Mouse (Mus musculus) MEL (cell line): ENCODE results near the gene Cfd. TPM values are rescaled to one million over a fixed set of nuclear protein-coding genes. Genes with fewer than 3 reads are reported as not detected.

ENCODE experiments used
- DNase-seq: peaks from one replicate; pipeline ENCODE4 v3.0.0; 2011; ENCODE audit warnings: low read depth, low spot score
- H3K27ac ChIP-seq: 2 replicates; pipeline ENCODE4 v1.5.1; 2012; ENCODE audit warnings: low read depth, mild to moderate bottlenecking, control low read depth, low read length, moderate library complexity; ENCODE audit not compliant: control insufficient read depth
- H3K27me3 ChIP-seq, 2 experiments: fragments of 150-350 bp in 1 of 2; sonication (generic) in 1 of 2; 2 replicates each; pipeline ENCODE4 v1.6.1; 2012; ENCODE audit warnings: low read length in 2 of 2, mild to moderate bottlenecking in 2 of 2, improper control_type of control experiment in 1 of 2, moderate library complexity in 1 of 2; ENCODE audit not compliant: insufficient read depth in 2 of 2, control insufficient read depth in 1 of 2
- H3K36me3 ChIP-seq, 2 experiments: 2 replicates each; pipeline ENCODE4 v1.6.1; 2012 to 2014; ENCODE audit warnings: low read length in 2 of 2, improper control_type of control experiment in 1 of 2, inconsistent platforms in 1 of 2, mild to moderate bottlenecking in 1 of 2; ENCODE audit not compliant: insufficient read depth in 2 of 2, control insufficient read depth in 1 of 2
- H3K4me1 ChIP-seq, 2 experiments: fragments of 150-350 bp in 1 of 2; sonication (generic) in 1 of 2; 2 replicates each; pipeline ENCODE4 v1.6.1; 2012; ENCODE audit warnings: low read length in 2 of 2, improper control_type of control experiment in 1 of 2, mild to moderate bottlenecking in 1 of 2; ENCODE audit not compliant: insufficient read depth in 2 of 2, control insufficient read depth in 1 of 2
- H3K4me3 ChIP-seq, 2 experiments: fragments of 150-350 bp in 1 of 2; sonication (generic) in 1 of 2; 2 replicates each; pipeline ENCODE4 v1.5.1; 2012; ENCODE audit warnings: low read depth in 2 of 2, low read length in 2 of 2, mild to moderate bottlenecking in 2 of 2, moderate library complexity in 2 of 2, control low read depth in 1 of 2, improper control_type of control experiment in 1 of 2; ENCODE audit not compliant: control insufficient read depth in 1 of 2, insufficient read depth in 1 of 2
- H3K79me2 ChIP-seq: 2 replicates; pipeline ENCODE4 v1.6.1; 2012; ENCODE audit warnings: mild to moderate bottlenecking, low read length, moderate library complexity; ENCODE audit not compliant: control insufficient read depth, poor library complexity, insufficient read depth
- H3K9ac ChIP-seq: 2 replicates; pipeline ENCODE4 v1.6.1; 2012; ENCODE audit warnings: low read depth, mild to moderate bottlenecking, control low read depth, low read length, moderate library complexity; ENCODE audit not compliant: control insufficient read depth, poor library complexity, severe bottlenecking
- H3K9me3 ChIP-seq: fragments of 150-350 bp; sonication (generic); replicated peaks from 2 replicates; pipeline ENCODE4 v1.6.1; 2012; ENCODE audit warnings: mild to moderate bottlenecking, low read length, improper control_type of control experiment, moderate library complexity; ENCODE audit not compliant: insufficient read depth
- BHLHE40 ChIP-seq: IDR thresholded peaks from 2 replicates; pipeline ENCODE4 v1.6.1; 2012; ENCODE audit warnings: low read depth, mild to moderate bottlenecking, inconsistent platforms, low read length, improper control_type of control experiment, borderline replicate concordance
- CHD1 ChIP-seq: IDR thresholded peaks from 2 replicates; pipeline ENCODE4 v1.6.1; 2012; ENCODE audit warnings: low read depth, mild to moderate bottlenecking, inconsistent platforms, low read length, improper control_type of control experiment
- CTCF ChIP-seq, 3 experiments: IDR thresholded peaks in 2 of 3; conservative IDR thresholded peaks in 1 of 3; 2 replicates each; pipeline ENCODE4 v1.5.1; 2011 to 2012; ENCODE audit warnings: low read length in 3 of 3, low read depth in 2 of 3, mild to moderate bottlenecking in 2 of 3, improper control_type of control experiment in 1 of 3, inconsistent platforms in 1 of 3, mixed read lengths in 1 of 3, moderate library complexity in 1 of 3; ENCODE audit not compliant: control insufficient read depth in 1 of 3, insufficient read depth in 1 of 3, poor library complexity in 1 of 3, severe bottlenecking in 1 of 3
- ELF1 ChIP-seq: IDR thresholded peaks from 2 replicates; pipeline ENCODE4 v1.6.1; 2014; ENCODE audit warnings: low read depth, mild to moderate bottlenecking, inconsistent platforms, low read length, improper control_type of control experiment, moderate library complexity
- EP300 ChIP-seq, 2 experiments: IDR thresholded peaks; 2 replicates each; pipeline ENCODE4 v1.6.1; 2011; ENCODE audit warnings: improper control_type of control experiment in 2 of 2, low read length in 2 of 2, low read depth in 1 of 2, mild to moderate bottlenecking in 1 of 2
- HCFC1 ChIP-seq: IDR thresholded peaks from 2 replicates; pipeline ENCODE4 v1.6.1; 2012; ENCODE audit warnings: low read depth, mild to moderate bottlenecking, inconsistent platforms, low read length, improper control_type of control experiment, moderate library complexity
- JUND ChIP-seq: IDR thresholded peaks from 2 replicates; pipeline ENCODE4 v1.6.1; 2011; ENCODE audit warnings: low read depth, mild to moderate bottlenecking, improper control_type of control experiment, low read length
- MAZ ChIP-seq: IDR thresholded peaks from 2 replicates; pipeline ENCODE4 v1.6.1; 2012; ENCODE audit warnings: low read depth, mild to moderate bottlenecking, inconsistent platforms, low read length, improper control_type of control experiment
- MEF2A ChIP-seq: IDR thresholded peaks from 2 replicates; pipeline ENCODE4 v1.6.1; 2014; ENCODE audit warnings: low read depth, mild to moderate bottlenecking, inconsistent platforms, low read length, improper control_type of control experiment; ENCODE audit not compliant: poor library complexity, insufficient replicate concordance, severe bottlenecking; ENCODE audit errors: extremely low read depth
- MYB ChIP-seq: IDR thresholded peaks from 2 replicates; pipeline ENCODE4 v1.6.1; 2011; ENCODE audit warnings: mild to moderate bottlenecking, low read depth, low read length, improper control_type of control experiment
- MYC ChIP-seq: IDR thresholded peaks from 2 replicates; pipeline ENCODE4 v1.6.1; 2011; ENCODE audit warnings: low read depth, mild to moderate bottlenecking, low read length, improper control_type of control experiment, moderate library complexity
- NELFE ChIP-seq: IDR thresholded peaks from 2 replicates; pipeline ENCODE4 v1.6.1; 2011; ENCODE audit warnings: low read depth, low read length, improper control_type of control experiment
- NRF1 ChIP-seq: IDR thresholded peaks from 2 replicates; pipeline ENCODE4 v1.6.1; 2014; ENCODE audit warnings: low read depth, mild to moderate bottlenecking, inconsistent platforms, low read length, improper control_type of control experiment, moderate library complexity; ENCODE audit not compliant: poor library complexity, insufficient read depth, severe bottlenecking
- POLR2AphosphoS2 ChIP-seq: IDR thresholded peaks from 2 replicates; pipeline ENCODE4 v1.6.1; 2011; ENCODE audit warnings: low read length, improper control_type of control experiment
- POLR2AphosphoS5 ChIP-seq: IDR thresholded peaks from 2 replicates; pipeline ENCODE4 v1.6.1; 2012; ENCODE audit warnings: low read depth, borderline replicate concordance, mild to moderate bottlenecking, inconsistent platforms, low read length, moderate library complexity, mixed read lengths
- RAD21 ChIP-seq: IDR thresholded peaks from 2 replicates; pipeline ENCODE4 v1.6.1; 2011; ENCODE audit warnings: mild to moderate bottlenecking, low read depth, low read length, improper control_type of control experiment
- SIN3A ChIP-seq: IDR thresholded peaks from 2 replicates; pipeline ENCODE4 v1.6.1; 2012; ENCODE audit warnings: low read length, improper control_type of control experiment, inconsistent platforms
- SMC3 ChIP-seq: IDR thresholded peaks from 2 replicates; pipeline ENCODE4 v1.6.1; 2011; ENCODE audit warnings: low read depth, low read length, improper control_type of control experiment
- TAL1 ChIP-seq: IDR thresholded peaks from 2 replicates; pipeline ENCODE4 v1.6.1; 2012; ENCODE audit warnings: mild to moderate bottlenecking, inconsistent platforms, low read length, moderate library complexity, mixed read lengths
- UBTF ChIP-seq: IDR thresholded peaks from 2 replicates; pipeline ENCODE4 v1.6.1; 2012; ENCODE audit warnings: low read depth, mild to moderate bottlenecking, inconsistent platforms, low read length, improper control_type of control experiment, moderate library complexity, borderline replicate concordance; ENCODE audit not compliant: insufficient read depth
- USF1 ChIP-seq: IDR thresholded peaks from 2 replicates; pipeline ENCODE4 v1.6.1; 2014; ENCODE audit warnings: low read depth, mild to moderate bottlenecking, inconsistent platforms, low read length, improper control_type of control experiment, moderate library complexity
- USF2 ChIP-seq, 2 experiments: IDR thresholded peaks; 2 replicates each; pipeline ENCODE4 v1.6.1; 2011 to 2012; ENCODE audit warnings: improper control_type of control experiment in 2 of 2, low read length in 2 of 2, borderline replicate concordance in 1 of 2, inconsistent platforms in 1 of 2, low read depth in 1 of 2, mild to moderate bottlenecking in 1 of 2; ENCODE audit not compliant: insufficient read depth in 1 of 2
- ZC3H11A ChIP-seq: IDR thresholded peaks from 2 replicates; pipeline ENCODE4 v1.6.1; 2012; ENCODE audit warnings: low read depth, mild to moderate bottlenecking, inconsistent platforms, low read length, improper control_type of control experiment
- ZKSCAN1 ChIP-seq: IDR thresholded peaks from 2 replicates; pipeline ENCODE4 v1.6.1; 2012; ENCODE audit warnings: low read depth, mild to moderate bottlenecking, inconsistent platforms, low read length, improper control_type of control experiment, moderate library complexity
- ZNF384 ChIP-seq: IDR thresholded peaks from 2 replicates; pipeline ENCODE4 v1.6.1; 2012; ENCODE audit warnings: low read depth, mild to moderate bottlenecking, inconsistent platforms, low read length, improper control_type of control experiment
- polyA plus RNA-seq, 2 experiments: library from polyadenylated mRNA; stranded (reverse) in 1 of 2; unstranded in 1 of 2; fragments of >175 nt in 1 of 2; fragments of >200 nt in 1 of 2; gene quantifications; 2 replicates each; pipeline versions ENCODE4 v1.2.1 to v1.2.4; 2012; ENCODE audit warnings: low replicate concordance in 2 of 2, low read depth in 1 of 2; ENCODE audit not compliant: insufficient read length in 2 of 2, insufficient read depth in 1 of 2, missing spikeins in 1 of 2
- total RNA-seq: library from RNA; depleted of rRNA; stranded (reverse); fragments of 300-350 nt; gene quantifications from 2 replicates; pipeline ENCODE4 v1.2.3, GENCODE M21; 2012

Gene Cfd
- total and polyA plus RNA-seq, 3 experiments: 0.21 TPM; not detected in 2

DNA sequence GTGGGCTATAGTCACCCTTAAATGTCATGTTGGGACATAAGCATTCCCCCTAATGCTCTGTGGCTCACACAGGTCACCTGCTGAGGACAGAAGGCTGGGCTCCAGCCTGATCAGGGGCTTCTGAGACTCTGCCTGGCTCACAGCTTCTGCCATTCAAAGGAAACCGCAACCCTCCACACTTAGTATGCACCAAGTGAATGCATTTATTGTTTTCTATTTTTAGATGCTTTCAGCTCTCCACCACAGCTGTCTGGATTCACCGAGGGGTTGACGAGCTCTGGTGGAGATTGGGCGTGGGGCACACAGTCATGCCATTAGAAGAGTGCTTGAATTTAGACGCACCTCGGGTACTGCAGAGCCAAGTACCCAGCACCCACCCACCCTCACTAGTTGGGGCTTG is 17.3 kb upstream of the Cfd start:
- no peak overlapping the region for H3K27ac ChIP-seq
- TF ChIP-seq EP300 (IDR thresholded peaks at IDR 0.05; ENCODE audit: low read depth in 1 of 2, low read length in 2 of 2) (no peak), ELF1 (no peak), JUND (no peak), MEF2A (no peak), NELFE (no peak), UBTF (no peak), MYC (no peak), MYB (no peak), SIN3A (no peak), ZC3H11A (no peak)
- H3K9ac ChIP-seq: no peak overlapping the region
- H3K9me3 ChIP-seq: no peaks in the 10 kb centered on the region
- peaks cover 6 to 16% of the 10 kb centered on the region in 2 experiments; a peak in 3 of 4 replicates for H3K4me1 ChIP-seq
- no peak overlapping the region for H3K4me3 ChIP-seq
- no peak for DNase-seq
- H3K79me2 ChIP-seq: no peaks in the 10 kb centered on the region
- H3K27me3 ChIP-seq: no peaks in the 10 kb centered on the region
- peaks cover 0 to 9% of the 10 kb centered on the region in 2 experiments; a peak in 2 of 4 replicates for H3K36me3 ChIP-seq

DNA sequence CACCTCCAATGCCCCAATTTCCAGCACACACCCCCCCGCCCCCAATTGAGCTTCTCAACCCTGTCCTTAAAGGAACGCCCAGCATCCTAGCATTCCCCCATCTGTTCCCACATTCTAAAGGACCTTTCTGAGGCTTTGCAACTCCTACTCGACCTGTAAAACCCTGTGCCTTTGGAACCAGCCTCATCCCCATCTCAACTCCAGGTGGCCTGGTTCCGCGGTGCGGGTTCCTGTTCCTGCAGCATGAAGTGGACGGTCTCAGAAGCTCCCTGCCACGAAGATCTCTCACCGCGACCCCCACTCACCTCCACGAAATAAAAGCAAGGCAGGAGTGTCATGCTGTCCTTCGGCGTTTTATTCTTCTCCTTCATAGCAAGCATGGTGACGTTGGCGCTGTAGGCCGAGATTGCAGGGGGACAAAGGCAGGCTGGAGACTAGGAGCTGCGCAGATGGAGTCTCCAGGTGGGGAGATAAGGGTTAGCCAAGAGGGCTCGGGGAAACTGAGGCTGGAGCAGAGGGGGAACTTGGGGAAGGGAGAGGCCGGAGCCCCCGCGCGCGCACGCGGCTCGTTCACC is 16.9 kb upstream of the Cfd start:
- no peak for DNase-seq
- TF ChIP-seq ZNF384: no peak
- TF ChIP-seq MYC: no peak
- no peak for TF ChIP-seq USF2 (IDR thresholded peaks at IDR 0.05; ENCODE audit: borderline replicate concordance in 1 of 2, insufficient read depth in 1 of 2, low read depth in 1 of 2, low read length in 2 of 2)
- TF ChIP-seq CHD1: no peak
- no peak for TF ChIP-seq RAD21
- TF ChIP-seq BHLHE40: no peak
- no peak for TF ChIP-seq ZC3H11A
- TF ChIP-seq SMC3: no peak
- TF ChIP-seq SIN3A: no peak
- TF ChIP-seq NRF1: no peak
- TF ChIP-seq POLR2AphosphoS2: no peak
- no peak for TF ChIP-seq MAZ
- no peak for TF ChIP-seq ELF1
- TF ChIP-seq POLR2AphosphoS5: no peak
- TF ChIP-seq CTCF (IDR thresholded peaks at IDR 0.05 in 2 of 3, conservative IDR thresholded peaks at IDR 0.05 in 1 of 3; ENCODE audit: control insufficient read depth in 1 of 3, insufficient read depth in 1 of 3, low read depth in 2 of 3, low read length in 3 of 3, poor library complexity in 1 of 3, severe bottlenecking in 1 of 3): no peak
- no peak for TF ChIP-seq HCFC1
- TF ChIP-seq USF1: no peak
- TF ChIP-seq ZKSCAN1: no peak
- no peak for TF ChIP-seq TAL1
- Histone ChIP-seq H3K36me3 (peaks cover 0 to 9% of the 10 kb centered on the region in 2 experiments; a peak in 2 of 4 replicates), H3K27ac (no peak overlapping the region), H3K79me2 (no peaks in the 10 kb centered on the region), H3K27me3 (no peaks in the 10 kb centered on the region), H3K4me1 (peaks cover 6 to 16% of the 10 kb centered on the region in 2 experiments; a peak in 3 of 4 replicates), H3K4me3 (peak overlapping the region; percentile 23 to 31; a peak in 2 of 4 replicates), H3K9ac (peak overlapping the region; percentile 40; the same call in 1 of the 2 replicates), H3K9me3 (no peaks in the 10 kb centered on the region)
